Mouse (Mus musculus): Measurements from ENCODE around the gene Galnt13. TPM values are rescaled to one million over a fixed set of nuclear protein-coding genes. Genes with fewer than 3 reads are reported as not detected.
A peak's percentile ranks its signal among the peaks of the same experiment; 100 is the strongest.

Gene Galnt13
- polyA plus RNA-seq (2015; fragmentation: Nextera tagmentation; extraction: Ambion mirVana): 0.06 and 0.23 TPM in 2 replicates

DNA sequence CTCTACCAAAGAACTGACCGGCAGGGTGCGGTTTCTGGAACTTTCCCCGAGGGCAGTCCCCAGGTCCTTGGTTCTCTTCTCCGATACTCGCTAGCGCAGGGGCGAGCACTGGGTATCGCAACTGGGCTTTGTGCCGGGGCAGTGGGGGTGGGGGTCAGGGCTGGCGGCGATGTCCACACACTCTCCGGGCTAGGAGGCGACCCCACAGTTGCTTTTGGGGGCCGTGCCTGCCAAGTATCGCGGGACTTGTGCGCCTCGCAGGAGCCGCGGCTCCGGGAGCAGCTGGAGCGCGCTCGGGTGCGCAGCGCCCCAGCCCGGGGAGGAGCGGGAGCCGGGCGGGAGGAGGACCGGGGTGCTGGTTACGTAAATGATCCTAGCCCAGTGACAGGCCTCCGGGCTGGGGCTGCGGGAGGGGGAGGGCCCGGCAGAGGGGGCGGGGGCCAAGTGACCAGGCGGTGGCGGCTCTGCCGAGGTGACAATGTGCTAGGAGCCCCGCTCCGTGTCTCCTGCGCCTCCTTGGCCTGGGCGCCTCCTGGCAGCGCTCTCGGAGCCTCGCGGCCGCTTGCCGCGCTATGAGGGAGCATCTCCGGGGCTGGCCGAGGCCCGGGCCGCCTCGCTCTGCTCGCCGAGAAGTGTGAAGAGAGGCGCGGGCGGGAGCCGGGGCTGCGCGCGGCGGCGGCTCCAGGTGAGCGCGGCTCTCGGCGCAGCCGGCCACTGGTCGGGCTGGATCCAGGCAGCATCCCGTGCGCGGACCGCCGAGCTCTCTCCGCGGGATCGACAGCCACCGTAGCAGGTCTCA, at the start of gene Galnt13:
Gene Galnt13 (plus strand): TSS at position 381 of the 799 bp plus-strand sequence.
- Histone ChIP-seq H3K27me3 (peaks cover 51% of the 10 kb centered on the region), H3K4me1 (peaks cover 18% of the 10 kb centered on the region), H3K4me3 (replicated peaks) (peak within 1 kb of the TSS; percentile 53), H3K9me3 (replicated peaks) (no peaks in the 10 kb centered on the region), H3K36me3 (no peaks in the 10 kb centered on the region), H3K4me2 (peak within 1 kb of the TSS; percentile 93), H3K9ac (no peak within 1 kb of the TSS), H3K27ac (no peak within 1 kb of the TSS)
- peak; percentile 92 for ATAC-seq (replicated peaks; ENCODE audit: low FRiP score)
- under 1% methylated on average over 79 of the region's 81 CpGs for WGBS

DNA sequence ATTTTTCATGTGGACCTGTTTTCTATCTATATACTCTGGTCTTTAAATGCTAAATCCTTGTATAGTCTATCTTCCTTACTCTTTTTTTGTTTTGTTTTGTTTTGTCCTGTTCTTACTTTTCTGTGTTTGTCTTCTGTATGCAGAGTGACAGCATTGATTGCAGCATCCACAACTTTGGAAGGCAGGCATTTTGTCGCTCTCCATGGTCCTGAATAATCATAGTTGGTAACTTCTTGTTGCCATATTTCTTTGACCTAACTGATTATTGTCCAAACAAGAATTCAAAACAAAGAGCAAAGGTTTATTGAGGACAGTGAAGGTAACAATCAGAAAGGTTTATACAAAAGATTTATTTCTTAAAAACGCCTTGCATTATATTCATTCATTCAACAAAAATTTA, 5.1 kb upstream of the Galnt13 start:
- Histone ChIP-seq H3K4me2 (no peak overlapping the region), H3K9ac (no peak overlapping the region), H3K9me3 (replicated peaks) (no peaks in the 10 kb centered on the region), H3K4me1 (peaks cover 5% of the 10 kb centered on the region), H3K4me3 (replicated peaks) (no peak overlapping the region), H3K27ac (no peak overlapping the region), H3K27me3 (peaks cover 19% of the 10 kb centered on the region), H3K36me3 (no peaks in the 10 kb centered on the region)
- no peak for ATAC-seq (replicated peaks; ENCODE audit: low FRiP score)
- 52% methylated on average over 2 of the region's 2 CpGs for WGBS

DNA sequence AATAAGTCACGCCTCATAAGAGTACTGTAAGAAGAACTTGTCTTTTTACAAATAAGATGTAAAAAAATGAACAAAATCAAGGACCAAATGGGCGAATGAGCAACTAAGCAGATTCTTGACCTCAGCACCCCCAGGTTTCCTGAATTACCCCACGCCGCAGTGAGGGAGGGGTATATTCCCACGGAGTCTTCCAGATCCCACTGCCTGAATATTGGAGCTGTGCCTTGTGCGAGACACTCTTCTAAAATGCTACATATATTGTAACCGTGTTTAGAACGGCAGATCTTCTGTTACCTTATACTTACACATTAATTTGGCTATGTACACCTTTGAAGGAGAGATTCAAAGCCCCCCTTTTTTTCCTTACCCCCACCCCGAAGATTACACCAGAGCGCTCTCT, 737 bp upstream of the Galnt13 start:
- Histone ChIP-seq H3K4me3 (replicated peaks) (peak overlapping the region; percentile 53; the same call in 1 of the 2 replicates), H3K9me3 (replicated peaks) (no peaks in the 10 kb centered on the region), H3K9ac (no peak overlapping the region), H3K27me3 (peaks cover 51% of the 10 kb centered on the region), H3K4me2 (peak overlapping the region; percentile 93), H3K36me3 (no peaks in the 10 kb centered on the region), H3K4me1 (peaks cover 18% of the 10 kb centered on the region), H3K27ac (no peak overlapping the region)
- ATAC-seq (replicated peaks; ENCODE audit: low FRiP score): no peak
- 43% methylated on average over 10 of the region's 10 CpGs for WGBS

DNA sequence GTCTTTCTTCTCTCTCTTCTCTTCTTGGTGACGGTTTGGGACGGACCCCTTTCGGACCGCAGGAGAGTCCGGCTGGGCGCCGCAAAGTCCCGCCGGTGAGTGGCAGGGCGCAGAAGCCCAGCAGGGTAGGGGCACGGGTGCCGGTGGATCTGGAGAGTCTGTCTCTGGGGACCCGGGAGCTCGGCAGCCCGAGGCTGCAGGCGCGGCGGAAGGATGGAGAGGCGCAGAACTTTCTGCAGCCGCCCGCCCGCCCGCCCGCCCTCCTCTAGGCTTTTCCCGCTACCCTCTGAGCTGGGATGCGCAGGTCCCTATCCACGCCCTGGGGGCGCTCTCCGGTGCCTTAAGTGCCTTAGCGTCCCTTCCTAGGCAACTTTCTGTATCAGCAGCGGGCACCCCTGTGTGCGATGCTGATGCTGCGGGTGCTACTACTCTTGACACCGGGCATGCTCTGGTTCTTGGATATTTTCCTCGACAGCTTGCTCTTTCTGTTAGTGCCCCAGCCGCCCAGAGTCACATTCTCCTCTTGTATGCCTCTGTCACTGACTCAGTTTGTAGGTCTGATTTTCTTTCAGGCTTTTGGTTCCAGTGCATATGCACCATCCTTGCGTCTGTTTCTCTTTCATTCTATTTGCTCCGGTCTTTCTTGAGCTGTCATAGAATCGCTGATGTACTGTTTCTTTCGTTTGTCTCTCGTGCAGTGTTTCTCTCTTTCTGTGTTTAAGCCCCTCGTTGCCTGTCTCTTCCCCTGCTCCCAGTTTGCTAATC, 801 bp downstream of the Galnt13 start:
- peak; percentile 47 for ATAC-seq (replicated peaks; ENCODE audit: low FRiP score)
- Histone ChIP-seq H3K27me3 (peaks cover 51% of the 10 kb centered on the region), H3K4me1 (peaks cover 18% of the 10 kb centered on the region), H3K36me3 (no peaks in the 10 kb centered on the region), H3K4me3 (replicated peaks) (peak overlapping the region; percentile 53), H3K9ac (no peak overlapping the region), H3K9me3 (replicated peaks) (no peaks in the 10 kb centered on the region), H3K4me2 (peak overlapping the region; percentile 93), H3K27ac (no peak overlapping the region)
- WGBS: 2% methylated on average over 32 of the region's 42 CpGs

DNA sequence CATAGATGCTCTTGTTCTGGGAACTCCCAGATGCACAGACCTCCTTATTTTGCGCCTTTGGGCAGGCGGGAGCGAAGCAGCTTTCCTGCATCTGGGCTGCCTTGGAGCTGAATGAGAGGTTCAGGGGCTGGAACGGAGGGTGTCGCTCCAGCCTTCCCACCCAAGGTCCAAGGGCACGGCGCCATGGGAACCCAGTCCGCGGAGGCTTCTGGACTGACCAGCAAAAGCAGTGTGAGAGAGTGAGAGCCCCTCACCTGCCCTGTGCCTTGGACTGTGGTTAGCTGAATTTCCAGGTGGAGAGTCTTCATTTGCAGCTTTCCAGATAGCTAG, 1.3 kb downstream of the Galnt13 start:
- Histone ChIP-seq H3K36me3 (no peaks in the 10 kb centered on the region), H3K9me3 (replicated peaks) (no peaks in the 10 kb centered on the region), H3K9ac (no peak overlapping the region), H3K27me3 (peaks cover 51% of the 10 kb centered on the region), H3K27ac (no peak overlapping the region), H3K4me2 (peak overlapping the region; percentile 93), H3K4me3 (replicated peaks) (peak overlapping the region; percentile 53), H3K4me1 (peaks cover 18% of the 10 kb centered on the region)
- 11% methylated on average over 9 of the region's 9 CpGs for WGBS
- no peak for ATAC-seq (replicated peaks; ENCODE audit: low FRiP score)

DNA sequence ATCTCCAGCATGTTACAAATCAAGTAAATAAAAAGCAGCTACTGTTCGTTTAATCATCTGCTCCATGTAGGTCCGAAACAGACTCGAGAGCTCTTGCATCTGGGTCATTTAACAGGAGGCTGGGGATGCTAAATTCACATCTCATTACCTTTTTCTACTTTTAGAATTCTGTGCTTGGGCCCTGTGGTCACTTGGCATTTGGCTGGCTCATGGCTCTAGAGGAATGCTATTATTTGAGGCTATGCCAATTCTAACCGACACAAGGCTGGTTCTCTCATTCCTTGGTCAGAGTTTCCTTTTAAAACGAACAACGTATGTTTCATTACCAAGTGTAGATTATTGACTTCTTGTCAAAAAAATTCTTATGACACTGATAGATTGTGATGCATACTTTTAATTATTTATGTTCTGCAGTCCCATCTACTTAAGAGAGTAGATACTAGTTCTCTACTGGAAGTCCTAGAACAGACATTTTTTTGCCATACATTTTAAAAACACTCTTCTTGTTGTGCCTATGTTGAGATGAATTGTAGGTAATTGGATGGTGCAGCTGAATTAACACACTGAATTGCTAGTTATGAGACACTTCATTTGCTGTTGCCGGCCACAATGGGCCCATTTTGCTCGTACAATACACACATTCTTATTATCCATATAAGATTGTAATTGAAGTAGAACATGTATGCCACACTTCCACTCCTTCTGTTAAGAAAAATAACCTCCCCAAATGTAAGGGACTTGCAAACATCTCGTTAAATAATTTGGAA, 6.8 kb downstream of the Galnt13 start:
- WGBS: 79% methylated on average over 9 of the region's 9 CpGs
- Histone ChIP-seq H3K9me3 (replicated peaks) (no peaks in the 10 kb centered on the region), H3K27ac (no peak overlapping the region), H3K9ac (no peak overlapping the region), H3K36me3 (no peaks in the 10 kb centered on the region), H3K4me3 (replicated peaks) (no peak overlapping the region), H3K4me2 (no peak overlapping the region), H3K4me1 (no peaks in the 10 kb centered on the region), H3K27me3 (peaks cover 14% of the 10 kb centered on the region)
- ATAC-seq (replicated peaks; ENCODE audit: low FRiP score): no peak

DNA sequence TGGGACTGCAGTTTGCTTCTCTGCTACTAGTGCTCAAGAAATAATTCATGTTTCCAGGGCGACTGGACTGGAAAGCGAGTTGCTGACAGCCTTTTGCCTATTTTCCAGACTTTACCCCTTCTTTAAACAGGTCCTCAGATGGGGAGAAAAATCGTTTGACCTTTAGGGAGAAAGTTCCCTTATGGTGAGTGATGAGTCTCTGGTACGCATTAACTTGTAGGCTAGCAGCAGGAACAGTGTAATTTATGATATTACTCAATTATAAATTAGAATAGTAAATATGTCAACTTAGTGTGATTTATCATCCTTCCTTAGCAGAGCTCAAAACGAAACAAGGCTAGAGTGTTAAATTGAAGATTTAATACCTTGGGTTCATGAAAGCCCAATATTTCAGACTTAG, 47.3 kb downstream of the Galnt13 start:
- Histone ChIP-seq H3K4me3 (replicated peaks) (no peak overlapping the region), H3K9me3 (replicated peaks) (no peaks in the 10 kb centered on the region), H3K27me3 (no peaks in the 10 kb centered on the region), H3K36me3 (no peaks in the 10 kb centered on the region), H3K4me2 (no peak overlapping the region), H3K9ac (no peak overlapping the region), H3K4me1 (no peaks in the 10 kb centered on the region), H3K27ac (no peak overlapping the region)
- WGBS: 33% methylated on average over 5 of the region's 5 CpGs
- peak; percentile 91 for ATAC-seq (replicated peaks; ENCODE audit: low FRiP score)

DNA sequence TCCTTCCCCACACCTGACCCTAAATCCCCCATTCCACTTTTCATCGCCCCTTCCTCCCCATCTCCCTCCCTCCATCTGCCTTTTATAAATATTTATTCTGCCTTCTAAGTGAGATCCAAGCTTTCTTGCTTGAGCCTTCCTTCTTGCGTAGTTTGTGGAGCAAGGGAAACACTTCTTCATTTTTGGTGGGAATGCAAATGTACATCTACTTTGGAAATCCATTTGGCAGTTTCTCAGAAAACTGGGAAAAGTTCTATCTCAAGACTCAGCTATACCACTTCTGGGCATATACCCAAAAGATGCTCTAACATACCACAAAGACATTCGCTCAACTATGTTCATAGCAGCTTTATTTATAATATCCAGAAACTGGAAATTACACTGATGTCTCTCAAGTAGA, 86.9 kb downstream of the Galnt13 start:
- Histone ChIP-seq H3K27me3 (no peaks in the 10 kb centered on the region), H3K9me3 (replicated peaks) (no peaks in the 10 kb centered on the region), H3K36me3 (no peaks in the 10 kb centered on the region), H3K4me2 (no peak overlapping the region), H3K27ac (no peak overlapping the region), H3K9ac (no peak overlapping the region), H3K4me3 (replicated peaks) (no peak overlapping the region), H3K4me1 (no peaks in the 10 kb centered on the region)
- 86% methylated on average over 3 of the region's 3 CpGs for WGBS
- ATAC-seq (replicated peaks; ENCODE audit: low FRiP score): no peak

DNA sequence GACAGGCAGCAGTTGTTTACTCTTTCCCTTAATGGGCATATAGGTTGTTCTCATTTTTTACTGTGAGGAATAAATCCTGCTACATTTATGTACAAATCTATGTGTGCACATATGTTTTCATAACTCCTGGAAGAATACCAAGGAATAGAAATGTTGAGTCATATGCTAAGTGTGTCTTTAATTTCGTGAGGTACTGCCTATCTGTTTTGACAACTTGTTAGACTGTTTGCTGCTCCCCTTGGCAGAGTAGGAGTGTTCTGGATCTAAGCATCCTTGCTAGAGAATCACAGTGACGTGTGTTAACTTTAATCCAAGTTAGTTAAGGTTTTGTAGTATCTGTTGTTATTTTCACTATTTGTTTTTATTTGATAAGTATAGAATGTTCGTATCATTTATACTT, 91.0 kb downstream of the Galnt13 start:
- Histone ChIP-seq H3K36me3 (no peaks in the 10 kb centered on the region), H3K27me3 (no peaks in the 10 kb centered on the region), H3K9me3 (replicated peaks) (no peaks in the 10 kb centered on the region), H3K27ac (no peak overlapping the region), H3K4me3 (replicated peaks) (no peak overlapping the region), H3K4me1 (no peaks in the 10 kb centered on the region), H3K4me2 (no peak overlapping the region), H3K9ac (no peak overlapping the region)
- ATAC-seq (replicated peaks; ENCODE audit: low FRiP score): no peak
- 73% methylated on average over 3 of the region's 3 CpGs for WGBS

DNA sequence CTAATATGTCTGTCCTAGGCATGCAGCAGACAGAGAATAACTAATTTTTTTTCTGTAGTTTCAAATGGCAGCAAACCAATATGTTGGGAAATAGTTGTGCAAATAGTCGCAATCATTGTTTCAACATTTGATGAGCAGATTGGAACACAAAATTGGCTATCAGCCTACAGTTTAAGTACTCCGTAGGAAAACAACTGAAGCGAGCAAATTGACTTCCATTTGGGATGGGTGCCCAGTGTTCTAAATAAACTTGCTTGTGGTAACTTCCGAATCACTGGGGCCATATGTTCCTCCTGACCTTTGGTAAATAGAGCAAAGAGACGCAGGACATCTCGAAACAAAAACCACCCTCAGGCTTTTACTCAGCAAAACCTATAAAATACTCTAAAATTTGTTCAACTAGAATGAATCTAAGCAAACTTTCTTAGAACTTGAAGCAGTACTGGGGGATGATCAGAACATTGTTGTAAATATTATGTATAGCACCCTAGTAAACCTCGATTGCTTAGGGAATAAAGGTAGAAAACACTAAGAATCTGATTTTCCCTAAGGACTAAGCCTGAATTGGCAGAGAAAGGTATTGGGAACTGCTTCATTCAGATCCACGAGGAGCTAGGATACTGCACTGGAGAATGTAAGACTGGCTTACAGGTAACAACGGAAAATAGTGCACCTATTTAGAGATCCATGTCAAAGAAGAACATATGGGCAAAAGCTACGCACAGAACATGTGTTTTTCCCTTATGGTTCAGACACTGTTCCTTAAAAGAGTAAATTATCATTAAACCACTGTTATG, 122.4 kb downstream of the Galnt13 start:
- Histone ChIP-seq H3K27me3 (no peaks in the 10 kb centered on the region), H3K27ac (no peak overlapping the region), H3K9ac (no peak overlapping the region), H3K36me3 (no peaks in the 10 kb centered on the region), H3K9me3 (replicated peaks) (no peaks in the 10 kb centered on the region), H3K4me1 (no peaks in the 10 kb centered on the region), H3K4me3 (replicated peaks) (no peak overlapping the region), H3K4me2 (no peak overlapping the region)
- ATAC-seq (replicated peaks; ENCODE audit: low FRiP score): no peak
- WGBS: 78% methylated on average over 10 of the region's 10 CpGs

DNA sequence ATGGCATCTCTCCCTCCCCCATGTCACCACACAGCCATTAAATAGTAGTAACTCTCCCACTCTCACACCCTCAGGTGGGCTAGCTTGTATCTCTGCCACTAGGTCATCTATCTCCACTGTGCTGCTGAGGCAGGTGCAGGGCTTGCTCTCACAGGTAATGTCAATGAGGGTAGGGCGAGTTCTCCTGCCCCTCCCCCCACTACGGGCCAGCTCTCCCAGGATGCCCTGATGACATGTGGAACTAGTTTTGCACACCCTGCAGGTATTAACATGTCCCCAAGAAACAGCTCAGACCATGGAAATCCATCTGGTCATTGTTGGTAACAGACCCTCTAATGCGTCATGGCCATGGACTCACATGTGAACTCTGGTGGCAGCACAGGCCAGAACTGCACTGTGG, 129.0 kb downstream of the Galnt13 start:
- Histone ChIP-seq H3K4me3 (replicated peaks) (no peak overlapping the region), H3K9ac (no peak overlapping the region), H3K4me2 (no peak overlapping the region), H3K36me3 (no peaks in the 10 kb centered on the region), H3K4me1 (no peaks in the 10 kb centered on the region), H3K27ac (no peak overlapping the region), H3K27me3 (no peaks in the 10 kb centered on the region), H3K9me3 (replicated peaks) (no peaks in the 10 kb centered on the region)
- ATAC-seq (replicated peaks; ENCODE audit: low FRiP score): no peak
- 79% methylated on average over 3 of the region's 3 CpGs for WGBS

All from kidney, embryonic 15.5 days (tissue).